8 mouse cellular contexts compared by ENCODE assay signal in genomic region chr1:193330172-193330571, GRCm38 (mm10). TPM values are rescaled to one million over a fixed set of nuclear protein-coding genes. Genes with fewer than 3 reads are reported as not detected.
DNase-seq lines count a peak whose midpoint lies in the region; ATAC-seq and TF ChIP-seq lines count a peak whose summit lies in the region.

No protein-coding gene starts in this region.

- no peaks in the 10 kb centered on the region for H3K27me3 ChIP-seq in ES-Bruce4 (ENCODE audit: control insufficient read depth, insufficient read depth, low read length, poor library complexity, severe bottlenecking)
- peaks cover 6% of the 10 kb centered on the region; the same call in 1 of the 2 replicates for H3K27me3 ChIP-seq in hindbrain, embryonic 10.5 days (ENCODE audit: insufficient read depth, poor library complexity, severe bottlenecking)
- H3K27me3 ChIP-seq in lung, embryonic 16.5 days (ENCODE audit: control insufficient read depth, insufficient read depth, low read depth, low read length) = no peaks in the 10 kb centered on the region

- no peak for TF ChIP-seq EP300 in ES-Bruce4 (IDR thresholded peaks at IDR 0.05; ENCODE audit: insufficient read depth, low read depth, low read length)

- H3K36me3 ChIP-seq in ES-Bruce4 (ENCODE audit: control insufficient read depth, insufficient read depth, low read length, poor library complexity, severe bottlenecking) = no peaks in the 10 kb centered on the region
- no peaks in the 10 kb centered on the region for H3K36me3 ChIP-seq in hindbrain, embryonic 10.5 days
- H3K36me3 ChIP-seq in lung, embryonic 16.5 days (ENCODE audit: control insufficient read depth, insufficient read depth, low read length) = no peaks in the 10 kb centered on the region

- no peak overlapping the region for H3K9ac ChIP-seq in ES-Bruce4 (ENCODE audit: low read depth, poor library complexity, severe bottlenecking)
- H3K9ac ChIP-seq in lung, embryonic 16.5 days (ENCODE audit: low read length) = no peak overlapping the region

- H3K9me3 ChIP-seq in ES-Bruce4 (replicated peaks; ENCODE audit: control insufficient read depth, insufficient read depth, low read length, poor library complexity, severe bottlenecking) = no peaks in the 10 kb centered on the region
- H3K9me3 ChIP-seq in hindbrain, embryonic 10.5 days = no peaks in the 10 kb centered on the region
- H3K9me3 ChIP-seq in lung, embryonic 16.5 days (ENCODE audit: control insufficient read depth, low read length) = no peaks in the 10 kb centered on the region

- WGBS in hindbrain, embryonic 10.5 days = 44% methylated on average over 10 of the region's 10 CpGs
- WGBS in lung, embryonic 16.5 days = 45% methylated on average over 10 of the region's 10 CpGs

- TF ChIP-seq POLR2A in ES-Bruce4 (IDR thresholded peaks at IDR 0.05; ENCODE audit: insufficient read depth, low read length) = no peak

- no peak overlapping the region for H3K4me3 ChIP-seq in ES-Bruce4 (ENCODE audit: low read depth, low read length)
- H3K4me3 ChIP-seq in hindbrain, embryonic 10.5 days = no peak overlapping the region
- H3K4me3 ChIP-seq in lung, embryonic 16.5 days (ENCODE audit: low read length) = no peak overlapping the region

- peak; percentile 49 for TF ChIP-seq CTCF in ES-Bruce4 (IDR thresholded peaks at IDR 0.05; ENCODE audit: low read depth, low read length)

- DNase-seq in cerebellum, adult 8-10 months = peak; percentile 99
- DNase-seq in frontal cortex, postnatal 10 days (ENCODE audit: low spot score in 2 of 2) = peak; percentile 80
- DNase-seq in hindbrain, embryonic 10.5 days (ENCODE audit: low spot score) = peak; percentile 67
- peak; percentile 74 for DNase-seq in layer of hippocampus, adult 9-10 months (ENCODE audit: low spot score)
- DNase-seq in retina, adult 2 months (ENCODE audit: low read depth, low spot score) = peak; percentile 30
- peak; percentile 87 to 90 for DNase-seq in thymus, postnatal 10 days (ENCODE audit: low spot score in 2 of 2)

- no peak overlapping the region for H3K4me2 ChIP-seq in lung, embryonic 16.5 days (ENCODE audit: low read depth, low read length)

- H3K27ac ChIP-seq in ES-Bruce4 (ENCODE audit: insufficient read depth, low read length) = no peak overlapping the region
- no peak overlapping the region for H3K27ac ChIP-seq in hindbrain, embryonic 10.5 days
- no peak overlapping the region for H3K27ac ChIP-seq in lung, embryonic 16.5 days (ENCODE audit: low read length)

- ATAC-seq in lung, embryonic 16.5 days (ENCODE audit: low read depth) = peak; percentile 63

- no peaks in the 10 kb centered on the region for H3K4me1 ChIP-seq in ES-Bruce4 (ENCODE audit: control insufficient read depth, insufficient read depth, low read length)
- peaks cover 27% of the 10 kb centered on the region for H3K4me1 ChIP-seq in hindbrain, embryonic 10.5 days (replicated peaks)
- H3K4me1 ChIP-seq in lung, embryonic 16.5 days (replicated peaks; ENCODE audit: control insufficient read depth, insufficient read depth, low read length) = no peaks in the 10 kb centered on the region

RNA-seq across cellular contexts. Expression of gene Camk1g, which starts 39.9 kb away (rescaled TPM):
- polyA plus RNA-seq in ES-Bruce4 (2011; ENCODE audit: insufficient read depth, insufficient read length, low read depth, missing spikeins) = 0.37 and 0.54 TPM in 2 replicates
- polyA plus RNA-seq in hindbrain, embryonic 10.5 days (2016; fragmentation: Nextera tagmentation; extraction: Ambion mirVana) = 11.8 and 15.5 TPM in 2 replicates
- 43.2 and 45.0 TPM in 2 replicates for polyA plus RNA-seq in lung, embryonic 16.5 days (2015; fragmentation: Nextera tagmentation; extraction: Ambion mirVana)

RNA-seq across cellular contexts. Expression of gene G0s2, which starts 57.2 kb away (rescaled TPM):
- polyA plus RNA-seq in ES-Bruce4 (2011; ENCODE audit: insufficient read depth, insufficient read length, low read depth, missing spikeins) = not detected in 2 replicates
- polyA plus RNA-seq in hindbrain, embryonic 10.5 days (2016; fragmentation: Nextera tagmentation; extraction: Ambion mirVana) = 5.6 and 7.6 TPM in 2 replicates
- 263 and 312 TPM in 2 replicates for polyA plus RNA-seq in lung, embryonic 16.5 days (2015; fragmentation: Nextera tagmentation; extraction: Ambion mirVana)

Comparison
In these comparisons a context has a peak if more than half of its experiments do, and no peak if none do; other contexts are left out.
1. DNase-seq: peak in every context shown above with its lines; median percentile 99 in cerebellum, adult 8-10 months; 88 in thymus, postnatal 10 days; 80 in frontal cortex, postnatal 10 days; 74 in layer of hippocampus, adult 9-10 months; 67 in hindbrain, embryonic 10.5 days; 30 in retina, adult 2 months.
2. RNA of gene G0s2, which starts 57.2 kb away (polyA plus RNA-seq): 263 to 312 TPM in lung, embryonic 16.5 days; 5.6 to 7.6 TPM in hindbrain, embryonic 10.5 days and not detected in ES-Bruce4; every median in the first group is over 10 times any median in the second.